ENCODE assay signal across 21 mouse cellular contexts in the genomic region with DNA sequence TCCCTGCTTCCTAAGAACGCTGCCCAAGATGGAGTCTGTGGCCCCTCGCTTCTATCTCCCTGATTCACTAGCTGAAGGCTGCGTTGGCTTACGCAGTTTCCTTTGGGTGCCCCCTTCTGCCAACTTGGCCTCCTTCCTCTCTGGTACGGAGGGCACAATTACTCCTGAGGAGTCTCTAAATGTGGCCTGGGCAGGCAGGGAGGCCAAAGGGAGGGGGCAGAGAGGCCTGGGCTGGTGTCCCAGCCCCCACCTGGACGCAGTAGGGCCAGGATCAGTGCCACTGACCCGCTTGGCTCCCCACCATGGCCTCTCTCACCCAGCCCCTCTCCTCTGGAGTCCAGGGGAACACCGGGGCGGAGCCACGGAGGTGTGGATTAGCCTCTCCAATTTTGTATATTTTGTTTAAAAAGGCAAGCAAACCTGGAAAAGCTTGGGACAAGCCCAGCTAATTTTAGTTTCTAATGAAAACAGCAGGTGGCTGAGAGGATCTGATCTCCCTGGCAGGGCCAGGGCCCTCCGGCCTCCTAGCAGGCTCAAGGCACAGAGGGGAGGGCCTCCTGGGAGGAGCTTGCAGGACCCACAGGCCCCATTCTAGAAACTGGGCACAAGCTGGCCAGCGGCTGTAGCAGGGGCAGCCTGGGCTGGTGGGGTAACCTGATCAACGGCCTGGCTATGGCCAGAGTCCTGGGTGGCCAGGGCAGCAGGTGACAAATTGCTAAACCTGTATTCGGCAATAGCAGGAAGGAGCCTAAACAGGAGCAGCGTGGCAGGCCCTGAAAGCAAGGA. TPM values are rescaled to one million over a fixed set of nuclear protein-coding genes. Genes with fewer than 3 reads are reported as not detected.
DNase-seq lines count a peak whose midpoint lies in the region; ATAC-seq and TF ChIP-seq lines count a peak whose summit lies in the region.
"Had no signal": no experiment of that assay in that cellular context is flagged by ENCODE, and none has a peak within 500 bp of the region (broad histone marks: within the 10 kb centered on the region; RNA-seq: fewer than 3 reads in every experiment).

No protein-coding gene starts in this region.

- no peaks in the 10 kb centered on the region for H3K36me3 ChIP-seq in forebrain, embryonic 10.5 days (replicated peaks)
- no peaks in the 10 kb centered on the region for H3K36me3 ChIP-seq in forebrain, embryonic 15.5 days
- H3K36me3 ChIP-seq in liver, postnatal 0 days (replicated peaks; ENCODE audit: insufficient read depth, low read length): no peaks in the 10 kb centered on the region
- H3K36me3 ChIP-seq: embryonic facial prominence, embryonic 12.5 days; liver, embryonic 15.5 days; midbrain, embryonic 13.5 days; stomach, embryonic 15.5 days had no signal

- no peak for TF ChIP-seq EP300 in liver, postnatal 0 days (IDR thresholded peaks at IDR 0.05; ENCODE audit: low read depth)

- no peak overlapping the region for H3K4me2 ChIP-seq in forebrain, embryonic 15.5 days (replicated peaks)
- no peak overlapping the region for H3K4me2 ChIP-seq in liver, postnatal 0 days (ENCODE audit: low read depth, low read length)
- H3K4me2 ChIP-seq: embryonic facial prominence, embryonic 12.5 days; liver, embryonic 15.5 days; midbrain, embryonic 13.5 days; stomach, embryonic 15.5 days had no signal

- no peaks in the 10 kb centered on the region for H3K9me3 ChIP-seq in forebrain, embryonic 10.5 days
- H3K9me3 ChIP-seq in forebrain, embryonic 15.5 days: no peaks in the 10 kb centered on the region
- H3K9me3 ChIP-seq in liver, postnatal 0 days (ENCODE audit: low read length): no peaks in the 10 kb centered on the region
- H3K9me3 ChIP-seq: embryonic facial prominence, embryonic 12.5 days; liver, embryonic 15.5 days; midbrain, embryonic 13.5 days; stomach, embryonic 15.5 days had no signal

- H3K4me3 ChIP-seq in forebrain, embryonic 10.5 days: no peak overlapping the region
- no peak overlapping the region for H3K4me3 ChIP-seq in forebrain, embryonic 15.5 days
- H3K4me3 ChIP-seq in liver, postnatal 0 days (ENCODE audit: low read depth, low read length): no peak overlapping the region
- H3K4me3 ChIP-seq in gastrocnemius, adult 2 months: peak overlapping the region; percentile 28
- H3K4me3 ChIP-seq: embryonic facial prominence, embryonic 12.5 days; erythroblast, embryonic 14.5 days; liver, embryonic 15.5 days; midbrain, embryonic 13.5 days; stomach, embryonic 15.5 days had no signal

- ATAC-seq in forebrain, embryonic 15.5 days (replicated peaks): no peak
- peak; percentile 48 for ATAC-seq in liver, postnatal 0 days
- ATAC-seq: forebrain, embryonic 14.5 days; midbrain, embryonic 13.5 days had no signal

- WGBS in forebrain, embryonic 10.5 days: 66% methylated on average over 15 of the region's 15 CpGs
- 73% methylated on average over 15 of the region's 15 CpGs for WGBS in forebrain, embryonic 15.5 days
- 74% methylated on average over 15 of the region's 15 CpGs for WGBS in liver, postnatal 0 days (ENCODE audit: insufficient replicate concordance)

- intact Hi-C loops in gastrocnemius, adult 2 months (cut with DNase I): loop anchor here (2.0 to 5.0 kb wide), 3 partner anchors 91 to 209 kb away; no protein-coding TSS in a partner anchor

- H3K4me1 ChIP-seq in forebrain, embryonic 10.5 days: peaks cover 29% of the 10 kb centered on the region
- no peaks in the 10 kb centered on the region for H3K4me1 ChIP-seq in forebrain, embryonic 15.5 days
- peaks cover 6% of the 10 kb centered on the region; the same call in 1 of the 2 replicates for H3K4me1 ChIP-seq in liver, postnatal 0 days (ENCODE audit: insufficient read depth)
- H3K4me1 ChIP-seq: liver, embryonic 15.5 days had no signal

- DNase-seq in forebrain, embryonic 10.5 days (ENCODE audit: extremely low spot score, low spot score): no peak
- DNase-seq in liver, postnatal 0 days: no peak
- no peak for DNase-seq in liver
- DNase-seq in gastrocnemius, adult 2 months: peak; percentile 83
- peak; percentile 70 for DNase-seq in skeletal muscle tissue, adult 2 months (ENCODE audit: low read depth, low spot score)
- DNase-seq in adipocyte (ENCODE audit: low spot score): no peak
- DNase-seq in right cerebral cortex, postnatal 14 days: no peak
- DNase-seq: cerebellum, adult 8-10 months; kidney, adult 11 months; lung, postnatal 10 days; right cerebral cortex, adult 18-20 months; spleen, adult 18-20 months had no signal

- H3K27ac ChIP-seq in forebrain, embryonic 10.5 days: 0 out of 2 replicates have a peak overlapping the region, but pooled peaks have one; percentile 26
- H3K27ac ChIP-seq in forebrain, embryonic 15.5 days (replicated peaks): no peak overlapping the region
- no peak overlapping the region for H3K27ac ChIP-seq in liver, postnatal 0 days (ENCODE audit: low read depth)
- H3K27ac ChIP-seq in gastrocnemius, adult 2 months: peak overlapping the region; percentile 93
- H3K27ac ChIP-seq: embryonic facial prominence, embryonic 12.5 days; liver, embryonic 15.5 days; midbrain, embryonic 13.5 days; stomach, embryonic 15.5 days had no signal

- H3K27me3 ChIP-seq in forebrain, embryonic 10.5 days (ENCODE audit: poor library complexity, severe bottlenecking): peaks cover 48% of the 10 kb centered on the region
- H3K27me3 ChIP-seq in forebrain, embryonic 15.5 days: peaks cover 22% of the 10 kb centered on the region; the same call in 1 of the 2 replicates
- H3K27me3 ChIP-seq in liver, postnatal 0 days (ENCODE audit: insufficient read depth, low read length): peaks cover 19% of the 10 kb centered on the region

- H3K9ac ChIP-seq in forebrain, embryonic 15.5 days (replicated peaks): no peak overlapping the region
- no peak overlapping the region; the same call in 1 of the 2 replicates for H3K9ac ChIP-seq in liver, postnatal 0 days (replicated peaks)
- H3K9ac ChIP-seq: embryonic facial prominence, embryonic 12.5 days; liver, embryonic 15.5 days; midbrain, embryonic 13.5 days; stomach, embryonic 15.5 days had no signal

- TF ChIP-seq CTCF in liver, postnatal 0 days (IDR thresholded peaks at IDR 0.05; ENCODE audit: low read depth): no peak
- no peak for TF ChIP-seq CTCF in gastrocnemius, adult 2 months (IDR thresholded peaks at IDR 0.05)

RNA-seq across cellular contexts. Expression of a gene that starts 8.8 kb away (rescaled TPM):
- polyA plus RNA-seq in forebrain, embryonic 10.5 days (2016; fragmentation: Nextera tagmentation; extraction: Ambion mirVana): 0.81 and 0.84 TPM in 2 replicates
- 0.78 and 1.7 TPM in 2 replicates for polyA plus RNA-seq in forebrain, embryonic 15.5 days (2015; fragmentation: Nextera tagmentation; extraction: Ambion mirVana)
- 5.1 and 5.7 TPM in 2 replicates for polyA plus RNA-seq in liver, postnatal 0 days (2015; fragmentation: Nextera tagmentation; extraction: Ambion mirVana)
- total RNA-seq in gastrocnemius, adult 2 months (2021): 10 to 100 TPM in 1 of 2 experiments, 1 to 10 TPM in 1; 9.2 to 13.0 TPM
- total RNA-seq: hematopoietic stem cell, adult 5-6 weeks; megakaryocyte progenitor cell, adult 5-6 weeks had no signal

Comparison
In these comparisons a context has a peak if more than half of its experiments do, and no peak if none do; other contexts are left out.
1. H3K27ac ChIP-seq: peak in forebrain, embryonic 10.5 days (single experiment) and gastrocnemius, adult 2 months (single experiment); none in forebrain, embryonic 15.5 days (single experiment) and liver, postnatal 0 days (single experiment).
2. DNase-seq: peak in gastrocnemius, adult 2 months (single experiment) and skeletal muscle tissue, adult 2 months (single experiment); none in forebrain, embryonic 10.5 days (single experiment), liver, postnatal 0 days (single experiment), liver (single experiment), adipocyte (single experiment) and right cerebral cortex, postnatal 14 days (single experiment).